Mouse (Mus musculus) cerebral cortex, adult 2 months (tissue): ENCODE results near the gene Cnih2.

Experiments
- WGBS: fragments of 180-500 bp; shearing (Covaris S2); methylation state at CpG from one replicate; pipeline ENCODE4 v1.1.7; 2018; 5-methylcytosine and 5-hydroxymethylcytosine counted together

The Cnih2 gene

DNA sequence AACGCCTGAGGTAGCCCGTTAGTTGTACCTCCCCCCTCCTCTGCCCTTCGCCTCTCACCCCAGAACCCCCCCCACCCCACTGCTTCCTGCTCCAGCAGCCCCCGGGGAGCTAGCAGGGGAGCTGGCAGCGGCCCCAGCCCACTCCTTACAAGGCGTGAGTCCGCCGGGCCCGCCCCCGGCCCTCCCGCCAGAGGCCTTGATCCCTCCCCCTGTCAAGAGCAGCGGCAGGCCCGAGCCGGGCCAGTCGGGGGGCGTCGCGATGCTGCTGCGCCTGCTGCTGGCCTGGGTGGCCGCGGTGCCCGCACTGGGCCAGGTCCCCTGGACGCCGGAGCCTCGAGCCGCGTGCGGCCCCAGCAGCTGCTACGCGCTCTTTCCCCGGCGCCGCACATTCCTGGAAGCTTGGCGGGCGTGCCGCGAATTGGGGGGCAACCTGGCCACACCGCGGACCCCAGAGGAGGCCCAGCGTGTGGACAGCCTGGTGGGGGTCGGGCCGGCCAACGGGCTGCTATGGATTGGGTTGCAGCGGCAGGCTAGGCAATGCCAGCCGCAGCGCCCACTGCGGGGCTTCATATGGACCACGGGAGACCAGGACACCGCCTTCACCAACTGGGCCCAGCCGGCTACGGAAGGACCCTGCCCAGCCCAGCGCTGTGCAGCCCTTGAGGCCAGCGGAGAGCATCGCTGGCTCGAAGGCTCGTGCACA lies 30.3 kb downstream of the Cnih2 start, which contains the start of gene Cd248:
Cd248 (plus strand) TSS at position 212 of the 703 bp plus-strand sequence.
- WGBS = 5% methylated on average over 52 of the region's 56 CpGs

DNA sequence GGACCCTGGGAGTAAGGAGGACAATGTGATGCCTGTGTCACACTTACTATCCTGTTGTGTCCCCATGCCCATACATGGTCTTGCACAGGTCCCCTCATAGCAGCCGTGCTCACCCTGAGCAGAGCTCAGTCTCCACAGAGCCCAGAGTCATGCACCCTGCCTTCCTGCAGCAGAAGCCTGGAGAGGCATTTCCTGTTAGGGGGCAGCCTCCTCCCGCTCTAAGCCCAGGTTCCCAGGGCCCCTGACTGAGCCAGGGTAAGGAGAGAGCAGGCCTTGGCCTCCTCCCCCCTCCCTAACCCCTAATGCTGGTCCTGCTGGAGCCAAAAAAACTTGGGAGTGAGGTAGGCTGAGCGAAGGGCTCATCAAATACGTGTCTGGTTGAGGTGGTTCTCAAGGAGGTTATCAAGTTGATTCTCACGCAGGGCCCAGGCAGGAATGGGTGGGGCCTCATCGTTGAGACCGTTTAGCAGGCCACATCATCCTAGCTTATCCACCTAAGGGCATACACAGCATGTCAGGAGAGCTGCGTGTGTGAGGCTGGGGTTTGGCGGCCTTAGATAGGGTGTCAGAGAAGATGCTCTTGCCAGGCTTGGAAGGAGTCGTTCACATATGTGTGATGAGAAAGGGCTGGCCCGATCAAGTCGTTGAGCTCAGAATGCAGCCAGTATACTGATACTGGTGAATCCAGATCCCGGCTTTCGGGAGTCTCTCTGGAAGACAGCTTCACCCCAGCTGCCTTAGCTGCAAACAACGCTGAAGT lies 31.1 kb downstream of the Cnih2 start:
- 35% methylated on average over 15 of the region's 15 CpGs for WGBS

DNA sequence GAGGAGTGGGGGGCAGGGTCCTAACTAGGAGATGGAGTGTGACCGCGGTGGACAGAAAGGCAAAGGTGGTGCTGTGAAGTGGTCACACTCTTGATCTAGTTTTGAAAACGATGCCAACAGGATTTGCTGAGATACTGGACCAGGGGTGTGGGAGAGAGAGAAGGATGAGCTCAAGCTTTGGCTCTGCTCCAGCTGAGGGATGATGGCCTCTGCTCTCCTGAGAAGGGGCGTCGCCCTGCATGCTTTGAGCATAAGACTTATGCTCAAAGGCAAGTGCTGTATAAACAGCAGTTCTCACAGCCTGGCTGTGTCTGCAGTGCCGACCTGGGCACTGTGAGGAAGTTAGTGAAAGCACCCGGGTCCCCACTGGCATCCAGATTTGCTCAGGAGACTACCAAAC lies 33.2 kb downstream of the Cnih2 start:
- 69% methylated on average over 7 of the region's 7 CpGs for WGBS

DNA sequence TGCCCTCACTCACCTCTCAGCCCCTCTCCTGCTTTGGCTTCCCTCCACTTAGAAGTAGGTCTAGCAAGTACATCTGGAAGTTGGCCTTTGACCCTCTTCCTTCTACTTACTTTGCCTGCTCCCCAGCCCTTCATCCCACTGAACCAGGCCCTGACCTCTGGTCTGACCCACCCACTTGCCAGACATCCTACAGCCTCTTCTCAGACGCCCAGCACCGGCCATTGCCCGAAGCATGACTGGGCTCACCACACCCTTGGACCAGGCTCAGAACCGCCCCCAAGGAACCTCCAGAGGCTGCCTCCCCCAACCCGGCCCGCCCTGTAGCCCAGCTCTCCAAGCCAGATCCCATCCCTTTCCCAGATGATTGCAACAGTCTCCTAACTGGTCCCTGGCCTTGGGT lies 35.9 kb downstream of the Cnih2 start:
- WGBS = 84% methylated on average over 6 of the region's 6 CpGs

DNA sequence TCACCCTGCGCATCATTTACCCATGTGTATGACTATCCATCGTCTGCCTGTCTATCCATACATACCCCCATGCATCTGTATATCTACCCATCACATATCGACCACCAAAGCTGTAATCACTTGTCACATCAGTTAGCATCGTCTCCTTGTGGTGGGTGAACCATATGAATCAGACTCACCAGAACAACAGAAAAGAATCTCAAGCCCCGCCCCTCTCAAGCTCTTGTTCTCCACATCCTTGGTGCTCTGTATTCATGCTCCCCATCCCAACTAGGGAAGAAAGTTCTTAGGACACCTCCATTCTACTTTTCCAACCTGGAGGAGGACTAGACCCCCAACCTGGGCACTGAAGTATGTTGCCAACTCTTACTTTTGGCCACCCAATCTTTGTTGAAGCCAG lies 36.3 kb downstream of the Cnih2 start:
- WGBS = 83% methylated on average over 5 of the region's 5 CpGs

DNA sequence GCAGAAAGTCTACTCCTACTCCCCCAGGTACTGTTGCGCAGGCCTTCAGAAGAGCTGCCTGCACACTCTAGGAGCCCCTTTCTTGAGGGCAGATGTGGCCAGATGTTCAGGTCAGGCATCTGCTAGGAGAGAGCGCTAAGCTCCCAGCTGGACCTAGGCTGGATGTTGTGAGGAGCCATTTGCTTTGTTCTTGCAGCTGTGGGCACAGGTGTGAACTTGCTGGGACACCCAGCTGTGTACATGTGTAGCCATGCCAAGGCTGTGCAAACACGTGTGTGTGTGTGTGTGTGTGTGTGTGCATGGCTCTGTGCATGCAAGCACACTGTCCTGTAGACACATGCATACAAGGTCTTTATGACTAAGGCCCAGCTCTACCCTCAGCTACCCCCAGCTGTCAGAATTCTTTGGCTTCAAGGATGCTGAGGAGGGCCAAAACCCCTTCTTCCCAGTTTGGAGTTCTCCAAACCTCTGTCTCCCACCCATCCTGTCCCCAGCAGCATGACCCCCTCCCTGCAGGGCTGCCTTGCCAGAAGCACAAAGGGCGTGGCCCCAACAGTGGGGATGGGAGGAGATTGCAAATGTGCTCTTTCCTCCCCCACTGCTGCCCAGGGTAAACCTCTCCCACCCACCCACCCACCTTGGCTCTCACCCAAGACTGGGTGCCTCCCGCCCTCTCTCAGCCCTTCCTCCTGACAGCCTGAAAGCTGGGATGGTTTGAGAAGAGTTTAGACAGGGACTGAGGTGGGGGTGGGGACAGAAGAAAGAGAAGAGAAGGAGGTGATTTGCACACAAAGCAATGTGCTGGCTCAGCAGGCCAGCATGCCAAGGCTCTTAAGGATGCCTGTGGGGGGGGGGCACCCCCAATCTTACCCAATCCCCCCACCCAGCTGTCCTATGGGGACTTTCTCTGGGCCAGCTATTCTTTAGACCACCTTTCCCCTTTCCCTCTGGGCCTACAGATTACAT lies 37.7 kb downstream of the Cnih2 start:
- whole genome bisulfite sequencing = 45% methylated on average over 5 of the region's 5 CpGs

DNA sequence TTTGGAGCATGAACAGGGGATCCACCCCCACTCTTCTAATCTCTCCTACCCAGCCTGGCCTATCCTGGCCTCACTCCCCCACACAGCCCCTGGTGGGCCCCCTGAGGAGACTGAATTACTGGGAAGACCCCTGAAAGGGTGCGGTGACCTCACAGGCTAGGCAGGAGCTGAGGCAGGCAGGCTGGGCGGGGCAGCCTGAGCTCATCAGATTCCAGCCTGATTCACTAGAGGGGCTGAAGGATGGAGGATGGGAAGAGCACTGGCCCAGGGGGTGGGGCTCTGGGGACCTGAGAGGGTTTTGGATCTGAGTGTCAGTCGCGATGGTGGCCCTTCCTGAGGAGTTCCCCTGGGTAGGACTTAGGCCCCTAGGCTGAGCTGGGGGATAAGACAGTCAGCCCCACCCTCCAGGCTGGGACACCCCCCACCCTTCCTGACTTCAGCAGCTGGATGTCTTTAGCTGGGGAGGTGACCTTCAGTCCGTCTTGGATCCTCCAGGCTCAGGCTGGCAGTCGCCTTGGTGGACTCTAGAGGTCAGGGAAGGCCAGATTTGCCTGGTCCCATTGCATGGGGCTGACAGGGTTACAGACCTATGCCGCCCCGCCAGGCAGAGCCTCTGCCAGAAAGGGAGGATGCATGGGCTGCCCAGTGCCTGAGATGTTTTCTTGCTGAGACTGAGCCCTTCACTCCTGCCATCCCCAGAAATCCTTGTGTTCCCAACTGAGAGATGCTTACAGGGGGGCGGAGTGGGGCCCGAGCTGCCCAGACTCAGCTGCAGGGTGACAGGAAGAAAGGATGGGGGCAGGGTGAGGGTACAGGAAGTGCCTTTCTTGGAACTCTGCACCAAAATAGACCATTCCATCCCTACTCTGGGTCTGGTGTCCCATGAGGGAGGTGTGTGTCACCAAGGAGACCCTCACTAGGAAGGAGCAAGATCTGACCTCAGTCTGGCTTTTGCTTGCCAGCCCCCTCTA lies 39.2 kb downstream of the Cnih2 start:
- WGBS = 29% methylated on average over 10 of the region's 10 CpGs

DNA sequence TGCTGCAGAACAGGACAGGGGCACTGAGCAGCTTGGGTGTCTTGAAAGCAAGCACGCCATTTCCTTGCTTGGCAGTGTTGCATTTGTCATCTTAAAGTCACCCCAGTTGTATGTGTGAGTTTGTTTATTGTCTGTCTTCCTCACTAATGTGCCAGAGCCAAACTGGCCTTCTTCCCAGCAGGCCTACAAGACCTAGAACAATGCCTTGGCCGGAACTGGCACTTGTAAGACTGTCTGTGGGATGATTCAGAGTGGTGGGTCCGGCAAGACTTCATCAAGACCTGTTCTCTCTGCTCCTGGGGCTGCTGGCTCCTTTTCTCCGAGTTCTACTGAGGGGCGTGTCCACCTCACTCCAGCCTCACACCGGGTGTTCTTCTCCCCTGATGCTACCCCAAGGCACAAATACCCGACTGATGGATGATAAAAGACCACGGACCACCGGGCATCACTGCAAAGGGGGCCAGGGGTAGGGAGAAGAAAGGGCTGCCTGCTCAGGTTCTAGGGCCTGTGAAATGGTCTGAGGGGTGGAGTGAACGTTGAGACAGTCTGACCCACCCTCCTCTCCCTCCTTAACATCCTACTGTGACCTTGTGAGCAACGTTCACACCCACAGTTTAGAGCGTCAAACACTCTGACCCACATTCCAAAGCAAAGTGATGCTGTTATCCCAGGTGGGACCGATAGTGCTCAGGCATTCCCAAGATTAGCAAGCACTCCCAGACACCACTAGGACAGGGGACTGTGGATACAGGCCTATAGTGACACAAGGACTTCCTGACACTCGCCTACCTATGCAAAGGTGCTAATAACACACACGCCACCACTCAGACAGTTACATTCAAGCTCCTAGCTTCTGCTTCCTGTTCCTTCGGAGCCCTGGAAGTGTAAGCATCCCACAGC lies 40.2 kb downstream of the Cnih2 start:
- WGBS = 28% methylated on average over 16 of the region's 16 CpGs

DNA sequence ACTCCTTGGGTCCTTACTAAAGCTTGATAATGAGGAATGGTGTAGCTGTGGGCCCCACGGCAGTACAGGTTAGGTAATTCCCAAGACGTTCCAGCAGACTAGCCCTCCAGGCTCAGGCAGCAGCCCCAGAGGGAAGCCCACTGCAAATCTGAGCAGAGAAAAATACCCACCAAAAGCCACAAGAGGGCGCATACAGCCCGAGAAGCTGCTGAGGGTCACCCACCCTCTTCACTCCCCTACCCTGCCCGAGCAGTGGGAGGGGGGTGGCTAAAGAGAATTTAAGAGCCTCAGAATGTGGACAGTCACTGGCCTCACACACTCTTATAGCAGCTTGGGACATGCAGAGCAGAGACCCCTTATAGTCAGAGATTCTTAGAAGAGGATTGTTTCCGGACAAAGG lies 42.1 kb downstream of the Cnih2 start:
- 22% methylated on average over 6 of the region's 6 CpGs for WGBS

DNA sequence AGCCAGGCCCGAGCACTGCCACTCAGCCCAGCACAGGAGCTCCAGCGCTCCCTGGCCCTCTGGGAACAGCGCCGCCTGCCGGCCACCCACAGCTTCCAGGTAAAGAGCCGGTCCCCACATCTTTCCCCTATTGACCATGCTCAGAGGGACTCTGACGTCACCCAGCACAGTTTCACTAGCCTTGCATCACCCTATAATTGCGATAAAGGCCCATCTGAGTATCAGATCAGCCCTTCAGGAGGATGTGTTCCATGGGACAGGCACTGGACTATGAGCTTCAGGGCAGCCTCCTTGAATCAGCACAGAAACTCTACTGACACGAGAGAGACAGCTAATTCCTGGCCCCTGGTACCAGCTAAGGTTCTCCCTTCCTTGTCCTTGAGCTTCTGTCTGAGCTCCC lies 44.4 kb downstream of the Cnih2 start:
- 35% methylated on average over 9 of the region's 9 CpGs for WGBS

DNA sequence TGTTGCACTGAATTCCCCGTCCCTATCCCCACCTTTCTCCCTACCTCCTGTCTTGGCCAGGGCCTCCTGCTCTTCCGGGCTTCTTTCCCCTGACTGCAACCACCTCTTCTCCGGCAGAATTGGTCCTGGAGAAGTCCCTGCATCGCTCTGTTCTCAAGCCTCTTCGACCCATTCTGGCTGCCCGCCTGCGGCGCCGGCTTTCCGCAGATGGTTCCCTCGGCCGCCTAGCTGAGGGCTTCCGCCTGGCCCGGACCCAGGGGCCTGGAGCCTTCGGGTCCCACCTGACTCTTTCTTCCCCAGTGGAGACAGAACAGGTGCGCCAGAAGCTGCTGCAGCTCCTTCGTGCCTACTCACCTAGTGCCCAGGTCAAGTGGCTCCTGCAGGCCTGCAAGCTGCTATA lies 45.5 kb downstream of the Cnih2 start:
- WGBS = 63% methylated on average over 17 of the region's 17 CpGs

DNA sequence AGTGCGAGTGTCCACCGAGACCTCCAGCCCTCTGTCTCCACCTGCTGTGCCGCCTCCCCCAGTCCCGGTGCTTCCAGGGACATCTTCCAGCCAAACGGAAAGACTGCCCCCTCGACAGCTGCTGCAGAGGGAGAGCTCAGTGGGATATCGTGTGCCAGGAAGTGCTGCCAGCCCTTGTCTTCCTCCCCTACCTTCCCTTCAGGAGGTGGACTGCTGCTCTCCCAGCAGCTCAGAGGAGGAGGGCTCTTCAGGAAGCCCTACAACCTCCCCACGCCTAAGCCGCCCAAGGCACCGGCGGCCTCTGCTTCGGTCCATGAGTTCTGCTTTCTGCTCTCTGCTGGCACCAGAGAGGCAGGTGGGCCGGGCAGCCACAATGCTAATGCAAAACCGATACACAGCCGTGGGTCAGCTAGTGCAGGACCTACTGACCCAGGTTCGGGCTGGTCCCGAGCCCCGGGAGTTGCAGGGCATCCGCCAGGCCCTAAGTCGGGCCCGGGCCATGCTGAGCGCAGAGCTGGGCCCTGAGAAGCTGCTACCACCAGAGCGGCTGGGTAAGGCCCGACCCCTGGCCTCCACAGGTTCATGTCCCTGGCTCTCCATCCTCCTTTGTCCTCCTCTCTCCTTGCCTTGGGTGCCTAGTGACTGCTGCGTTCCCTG lies 46.0 kb downstream of the Cnih2 start:
- 34% methylated on average over 25 of the region's 25 CpGs for WGBS

DNA sequence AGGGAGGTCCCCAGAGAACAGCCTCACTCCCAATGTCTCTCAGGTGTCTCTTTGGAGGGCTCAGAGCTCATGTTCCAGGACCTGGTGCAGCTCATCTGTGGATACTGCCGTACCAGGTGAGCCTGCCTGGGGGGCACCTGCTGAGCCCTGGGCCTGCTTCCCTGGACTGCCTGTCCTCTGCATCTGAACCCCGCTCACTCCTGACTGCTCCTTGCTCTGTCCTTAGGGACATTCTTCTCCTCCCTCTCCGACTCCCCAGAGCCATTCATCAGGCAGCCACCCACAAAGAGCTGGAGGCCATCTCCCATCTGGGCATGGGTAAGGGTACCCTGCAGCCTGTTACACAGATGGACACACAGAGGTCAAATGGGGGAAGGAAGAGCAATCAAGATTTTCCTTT lies 46.8 kb downstream of the Cnih2 start:
- 49% methylated on average over 3 of the region's 3 CpGs for WGBS

DNA sequence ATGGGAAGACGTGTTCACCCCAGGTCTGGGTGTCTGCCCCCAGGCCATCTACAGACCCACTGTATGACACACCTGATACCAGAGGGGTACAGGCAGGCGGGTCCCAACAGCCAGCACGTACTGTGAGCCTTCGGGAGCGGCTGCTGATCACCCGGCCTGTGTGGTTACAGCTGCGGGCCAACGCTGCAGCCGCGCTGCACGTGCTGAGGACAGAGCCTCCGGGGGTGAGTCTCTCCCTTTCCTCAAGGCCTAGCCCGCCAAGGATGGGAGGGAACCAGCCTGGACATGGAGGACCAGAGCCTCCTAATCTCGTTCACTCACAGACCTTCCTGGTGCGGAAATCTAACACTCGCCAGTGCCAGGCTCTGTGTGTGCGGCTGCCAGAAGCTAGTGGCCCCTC lies 47.3 kb downstream of the Cnih2 start:
- WGBS = 18% methylated on average over 17 of the region's 17 CpGs

DNA sequence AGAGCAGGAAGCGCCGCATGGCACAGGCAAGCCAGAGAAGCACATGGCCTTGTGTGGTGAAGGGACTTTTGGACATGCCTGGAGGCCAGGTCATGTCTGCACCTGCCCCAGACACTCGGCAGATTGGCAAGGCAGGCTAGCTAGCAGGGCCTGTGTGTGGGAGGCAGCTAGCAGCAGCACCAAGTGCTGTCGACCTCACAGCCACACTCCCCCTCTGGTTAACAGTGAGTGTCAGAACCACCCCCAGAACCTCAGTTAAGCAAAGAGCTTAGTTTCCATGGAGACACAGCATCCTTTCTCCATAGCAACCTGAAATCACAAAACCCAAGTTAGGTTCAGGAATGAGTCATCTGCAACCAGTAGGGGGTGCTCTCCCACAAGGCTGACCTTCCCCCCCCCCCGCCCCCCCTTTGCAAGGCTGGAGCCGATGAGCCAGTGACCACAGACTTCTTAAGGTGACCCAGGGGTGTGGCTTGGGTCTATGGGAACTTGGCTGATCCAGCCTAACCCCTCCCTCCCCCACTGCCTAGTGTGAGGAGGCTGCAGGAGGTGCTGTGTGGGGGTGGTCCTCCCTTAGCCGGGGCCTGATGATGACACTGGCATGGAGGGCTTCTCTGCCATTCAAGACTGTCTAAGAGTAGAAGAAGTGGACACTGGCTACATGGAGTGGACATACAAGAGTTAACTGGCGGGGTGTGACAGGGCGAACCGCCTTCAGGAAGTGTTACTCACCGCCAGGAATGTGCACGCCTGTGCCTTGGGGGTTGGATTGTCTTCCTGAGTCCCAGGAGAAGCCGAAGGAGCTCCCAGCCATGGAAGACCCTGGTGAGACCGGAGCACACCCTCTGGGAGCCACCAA lies 48.0 kb downstream of the Cnih2 start, which contains the start of gene Rin1:
Rin1 (plus strand) TSS at position 435 of the 859 bp plus-strand sequence.
- 9% methylated on average over 14 of the region's 14 CpGs for WGBS

DNA sequence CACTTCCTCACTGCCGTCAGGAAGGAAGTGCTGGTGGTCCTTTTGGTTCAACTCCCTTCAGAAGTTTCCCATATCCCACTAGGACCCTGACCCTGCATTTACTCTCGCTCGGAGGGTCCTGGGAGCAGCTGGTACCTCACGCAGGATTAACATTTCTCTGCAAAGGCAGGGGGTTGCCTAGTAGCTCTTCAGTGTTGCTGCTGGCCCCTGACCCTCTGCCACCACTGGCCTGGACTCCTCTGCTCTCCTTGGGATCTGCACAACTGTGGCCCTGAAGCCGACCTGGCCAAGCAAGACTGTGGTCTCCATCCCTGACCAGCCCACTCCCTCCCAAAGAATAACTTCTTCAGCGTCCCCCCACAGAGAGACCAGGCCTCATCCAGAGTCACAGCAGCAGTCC lies 49.0 kb downstream of the Cnih2 start:
- 73% methylated on average over 6 of the region's 6 CpGs for WGBS

DNA sequence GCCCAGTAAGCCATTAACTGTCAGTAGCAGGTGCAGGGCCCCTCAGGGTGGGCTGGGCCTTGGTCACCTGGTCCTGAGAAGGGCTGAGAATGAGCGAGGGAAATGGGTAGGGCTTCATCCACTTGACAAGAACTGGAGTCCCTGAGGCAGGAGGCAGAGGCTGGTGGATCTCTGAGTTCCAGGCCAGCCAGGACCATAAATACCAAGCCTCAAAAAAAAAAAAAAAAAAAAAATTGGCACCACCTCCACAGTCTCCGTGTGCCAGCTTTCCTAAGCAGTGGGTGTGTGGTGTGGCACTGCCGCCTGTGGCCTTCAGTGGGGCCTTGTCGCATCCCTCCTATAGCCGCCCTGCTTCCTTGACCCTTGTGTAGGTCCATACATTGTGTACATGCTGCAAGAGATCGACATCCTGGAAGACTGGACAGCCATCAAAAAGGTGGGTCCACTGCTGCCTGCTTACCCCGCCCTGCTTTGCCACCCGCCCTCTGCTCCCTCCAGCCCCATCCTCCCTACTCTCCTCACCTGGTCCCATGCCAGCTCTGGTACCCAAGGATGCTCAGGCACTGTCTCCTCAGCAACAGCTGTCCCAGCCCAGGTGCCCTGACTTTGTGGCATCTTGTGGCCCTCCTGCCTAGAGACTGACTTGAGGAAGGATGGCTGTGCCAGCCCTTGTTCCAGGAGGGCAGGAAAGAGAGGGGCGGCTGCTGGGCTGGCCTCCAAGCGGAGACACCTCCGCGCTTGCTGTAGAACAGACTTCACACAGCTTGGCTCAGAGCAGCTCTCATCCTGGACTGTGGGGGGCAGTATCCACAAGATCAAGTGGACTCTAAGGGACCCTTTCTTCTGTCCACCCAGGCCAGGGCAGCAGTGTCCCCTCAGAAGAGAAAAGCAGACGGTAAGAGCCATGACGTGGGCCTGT lies 49.9 kb downstream of the Cnih2 start:
- 57% methylated on average over 14 of the region's 14 CpGs for WGBS
